Mouse (Mus musculus) kidney, embryonic 15.5 days (tissue): ENCODE measurements around the gene Tvp23a. TPM values are rescaled to one million over a fixed set of nuclear protein-coding genes. Genes with fewer than 3 reads are reported as not detected.

ENCODE experiments used
- ATAC-seq: fragments of 200-750 bp; cut with Nextera tagmentation; replicated peaks from 2 replicates; pipeline ENCODE4 v1.8.0; 2017; ENCODE audit warnings: moderate TSS enrichment; ENCODE audit not compliant: low FRiP score
- H3K27ac ChIP-seq: fragments of 300-500 bp; sonication (generic); 2 replicates; pipeline ENCODE4 v1.5.1; 2015; ENCODE audit warnings: mild to moderate bottlenecking, inconsistent platforms
- H3K27me3 ChIP-seq: fragments of 300-500 bp; sonication (generic); 2 replicates; pipeline ENCODE4 v1.6.1; 2015; ENCODE audit warnings: inconsistent platforms
- H3K36me3 ChIP-seq: fragments of 300-500 bp; sonication (generic); 2 replicates; pipeline ENCODE4 v1.6.1; 2015; ENCODE audit warnings: inconsistent platforms
- H3K4me1 ChIP-seq: fragments of 300-500 bp; sonication (generic); 2 replicates; pipeline ENCODE4 v1.6.1; 2015; ENCODE audit warnings: inconsistent platforms
- H3K4me2 ChIP-seq: fragments of 300-500 bp; sonication (generic); 2 replicates; pipeline ENCODE4 v1.6.1; 2015; ENCODE audit warnings: moderate library complexity, mild to moderate bottlenecking, inconsistent platforms
- H3K4me3 ChIP-seq: fragments of 300-500 bp; sonication (generic); replicated peaks from 2 replicates; pipeline ENCODE4 v1.5.1; 2015; ENCODE audit warnings: mild to moderate bottlenecking, inconsistent platforms
- H3K9ac ChIP-seq: fragments of 300-500 bp; sonication (generic); 2 replicates; pipeline ENCODE4 v1.6.1; 2015; ENCODE audit warnings: mild to moderate bottlenecking, inconsistent platforms
- H3K9me3 ChIP-seq: fragments of 300-500 bp; sonication (generic); replicated peaks from 2 replicates; pipeline ENCODE4 v1.6.1; 2016; ENCODE audit warnings: inconsistent platforms
- WGBS: fragments of 180-500 bp; shearing (Covaris S2); methylation state at CpG from one replicate; pipeline ENCODE4 v1.1.7; 2015; ENCODE audit warnings: mixed read lengths; 5-methylcytosine and 5-hydroxymethylcytosine counted together
- polyA plus RNA-seq: library from polyadenylated mRNA; unstranded; fragments of >200 nt; fragmentation: Nextera tagmentation; extraction: Ambion mirVana; gene quantifications from 2 replicates; pipeline ENCODE4 v1.2.1, GENCODE M21; 2015

The Tvp23a gene
- polyA plus RNA-seq, 1 experiment from 2014 or later: 15.8 TPM

DNA sequence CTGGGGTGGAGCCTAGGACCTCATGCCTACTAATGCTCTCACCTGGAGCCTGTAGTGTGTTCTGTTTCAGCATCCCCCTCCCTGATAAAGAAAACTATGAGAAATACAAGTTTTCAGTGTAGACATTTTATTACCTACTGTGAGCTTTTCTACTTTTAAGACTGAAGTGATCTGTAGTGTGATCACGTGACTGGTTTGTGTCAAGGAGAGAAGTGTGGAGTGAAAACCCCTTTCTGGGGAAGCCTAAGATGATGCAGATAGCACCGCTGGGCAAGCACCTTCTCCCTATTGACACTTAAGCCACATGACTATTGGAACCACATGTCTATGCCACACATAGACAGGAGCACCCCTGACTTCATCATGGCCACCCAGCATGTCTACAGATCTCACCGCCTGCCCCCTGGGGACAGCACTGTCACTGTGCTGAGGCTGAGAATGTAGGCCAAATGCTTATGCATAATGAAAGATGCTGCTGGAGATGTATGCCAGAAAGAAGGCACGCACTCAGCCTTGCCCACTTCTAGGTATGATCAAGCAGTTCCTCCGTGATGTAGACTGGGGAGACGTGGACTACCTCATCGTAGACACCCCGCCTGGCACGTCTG lies 26.6 kb downstream of the Tvp23a start:
- H3K4me2 ChIP-seq: no peak overlapping the region
- 0 out of 2 replicates have a peak, but pooled peaks cover 3% of the 10 kb centered on the region for H3K9me3 ChIP-seq
- H3K27me3 ChIP-seq: no peaks in the 10 kb centered on the region
- no peak for ATAC-seq
- WGBS: 95% methylated on average over 9 of the region's 9 CpGs
- no peak overlapping the region for H3K27ac ChIP-seq
- H3K36me3 ChIP-seq: peaks cover 99% of the 10 kb centered on the region
- H3K4me1 ChIP-seq: no peaks in the 10 kb centered on the region
- no peak overlapping the region for H3K4me3 ChIP-seq
- no peak overlapping the region for H3K9ac ChIP-seq

DNA sequence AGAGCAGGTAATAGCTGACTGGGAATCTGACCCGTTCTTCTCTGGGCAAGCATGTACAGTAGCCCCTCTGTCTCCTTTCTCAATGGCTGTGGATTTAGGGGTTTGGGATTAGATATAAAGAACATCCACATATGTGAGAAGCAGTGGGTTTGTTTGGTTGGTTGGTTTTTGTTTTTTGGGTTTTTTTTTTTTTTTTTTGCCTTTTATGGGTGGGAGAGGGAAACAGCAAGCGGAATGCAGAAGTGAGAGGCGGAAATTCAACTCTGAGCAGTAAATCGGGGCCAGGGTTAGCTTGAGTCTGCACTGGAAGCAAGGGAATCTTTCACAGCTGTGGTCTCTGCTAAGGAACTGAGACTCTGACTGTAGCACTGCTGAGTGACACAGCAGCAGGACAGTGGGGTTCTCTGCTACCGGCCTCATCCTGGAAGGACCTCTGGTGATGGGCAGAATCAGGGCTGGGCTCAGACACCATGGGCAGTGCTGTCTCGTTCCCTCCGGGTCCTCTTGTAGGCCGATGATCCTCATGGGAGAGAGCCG lies 29.4 kb downstream of the Tvp23a start:
- Histone ChIP-seq H3K4me2 (no peak overlapping the region), H3K27me3 (no peaks in the 10 kb centered on the region), H3K36me3 (peaks cover 97% of the 10 kb centered on the region), H3K27ac (no peak overlapping the region), H3K4me3 (no peak overlapping the region), H3K9ac (no peak overlapping the region), H3K4me1 (peaks cover 3% of the 10 kb centered on the region), H3K9me3 (0 out of 2 replicates have a peak, but pooled peaks cover 3% of the 10 kb centered on the region)
- WGBS: 92% methylated on average over 9 of the region's 9 CpGs
- no peak for ATAC-seq

DNA sequence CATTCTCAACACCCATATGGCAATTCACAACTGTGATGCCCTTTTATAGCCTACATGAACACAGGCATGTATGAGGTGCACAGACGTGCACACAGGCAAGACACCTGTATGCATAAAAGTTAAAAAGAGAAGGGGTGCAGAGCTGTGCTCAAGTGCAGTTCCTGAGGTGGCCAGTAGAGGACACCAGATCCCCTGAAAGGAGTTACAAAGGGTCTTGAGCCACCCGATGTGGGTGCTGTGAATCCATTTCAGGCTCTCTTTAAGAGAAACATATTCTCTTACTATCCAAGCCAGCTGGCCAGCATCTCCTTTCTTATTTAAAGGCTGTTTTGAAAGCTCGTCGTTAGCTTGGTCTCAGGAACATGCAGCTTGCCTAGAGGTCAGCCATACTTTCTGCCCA lies 30.3 kb downstream of the Tvp23a start:
- Histone ChIP-seq H3K36me3 (peaks cover 88% of the 10 kb centered on the region), H3K4me1 (peaks cover 10% of the 10 kb centered on the region)

GRCm38 (mm10) chr16:10415976-10416375 lies 31.2 kb downstream of the Tvp23a start:
- H3K27ac ChIP-seq: no peak overlapping the region
- H3K4me3 ChIP-seq: no peak overlapping the region
- H3K4me1 ChIP-seq: peaks cover 17% of the 10 kb centered on the region
- ATAC-seq: no peak
- H3K36me3 ChIP-seq: peaks cover 79% of the 10 kb centered on the region
- H3K9ac ChIP-seq: no peak overlapping the region
- no peak overlapping the region for H3K4me2 ChIP-seq
- 0 out of 2 replicates have a peak, but pooled peaks cover 3% of the 10 kb centered on the region for H3K9me3 ChIP-seq
- no peaks in the 10 kb centered on the region for H3K27me3 ChIP-seq
- WGBS: 81% methylated on average over 6 of the region's 6 CpGs

More for the DNA sequence above, 30.3 kb downstream of the Tvp23a start:
- Histone ChIP-seq H3K9me3 (0 out of 2 replicates have a peak, but pooled peaks cover 3% of the 10 kb centered on the region), H3K27ac (no peak overlapping the region), H3K27me3 (no peaks in the 10 kb centered on the region), H3K4me3 (no peak overlapping the region), H3K4me2 (no peak overlapping the region), H3K9ac (no peak overlapping the region)
- no peak for ATAC-seq
- WGBS: 96% methylated on average over 4 of the region's 4 CpGs

- Histone ChIP-seq H3K36me3 (peaks cover 40% of the 10 kb centered on the region), H3K4me3 (peak within 1 kb of the TSS; percentile 91), H3K4me1 (peaks cover 18% of the 10 kb centered on the region), H3K4me2 (peak within 1 kb of the TSS; percentile 76), H3K27ac (peak within 1 kb of the TSS; percentile 98), H3K9me3 (0 out of 2 replicates have a peak, but pooled peaks cover 3% of the 10 kb centered on the region), H3K27me3 (no peaks in the 10 kb centered on the region), H3K9ac (peak within 1 kb of the TSS; percentile 81)
- WGBS: 4% methylated on average over 56 of the region's 56 CpGs
- peak; percentile 97 for ATAC-seq
These were observed 35.1 kb downstream of the Tvp23a start, which contains the start of gene Nubp1 for GRCm38 (mm10) chr16:10411764-10412746. Gene Nubp1, plus strand, starts transcription at chr16:10411948.

DNA sequence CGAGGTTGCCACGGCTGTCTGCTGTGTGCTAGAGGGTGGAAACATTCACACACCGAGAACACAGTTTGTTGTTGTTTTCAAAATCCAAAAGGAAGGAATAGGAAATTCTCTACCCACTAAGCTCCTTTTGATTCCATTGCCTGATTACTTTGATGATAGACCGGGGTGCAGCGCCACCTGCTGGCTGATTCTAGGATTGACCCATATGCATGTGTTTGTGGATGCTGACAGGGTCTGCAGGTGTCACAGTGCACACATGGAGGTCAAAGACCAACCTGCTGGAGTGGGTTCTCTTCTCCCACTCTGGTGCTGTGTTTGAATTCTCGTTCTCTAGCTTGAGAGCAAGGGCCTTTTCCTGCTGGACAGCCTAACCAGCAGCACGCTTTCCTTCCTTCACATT lies 48.0 kb downstream of the Tvp23a start:
- 37% methylated on average over 7 of the region's 7 CpGs for WGBS
- no peak for ATAC-seq
- peaks cover 7% of the 10 kb centered on the region; the same call in 1 of the 2 replicates for H3K27me3 ChIP-seq

DNA sequence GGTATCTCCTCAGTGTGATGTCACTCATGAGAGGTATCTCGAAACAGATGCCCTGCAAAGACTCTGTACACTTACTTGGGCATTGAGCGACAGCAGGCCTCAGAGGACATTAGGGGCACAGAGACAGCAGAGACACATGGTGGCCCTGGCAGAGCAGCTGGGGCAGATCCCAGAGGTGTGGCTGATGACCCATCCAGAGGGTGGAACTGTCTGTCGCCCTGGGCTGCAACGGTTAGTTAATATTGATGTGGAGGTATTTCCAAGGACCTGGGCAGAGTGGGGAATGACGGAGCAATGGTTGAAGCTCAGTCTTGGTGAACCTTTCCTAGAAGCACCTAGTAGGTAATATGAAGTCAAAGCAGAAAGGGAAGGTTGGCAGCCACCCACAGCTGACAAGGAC lies 48.4 kb downstream of the Tvp23a start:
- peaks cover 9% of the 10 kb centered on the region for H3K4me1 ChIP-seq
- no peak overlapping the region for H3K9ac ChIP-seq
- peaks cover 7% of the 10 kb centered on the region; the same call in 1 of the 2 replicates for H3K27me3 ChIP-seq
- no peak overlapping the region for H3K27ac ChIP-seq
- no peak overlapping the region for H3K4me2 ChIP-seq
- WGBS: 60% methylated on average over 5 of the region's 5 CpGs
- H3K4me3 ChIP-seq: no peak overlapping the region
- H3K9me3 ChIP-seq: no peaks in the 10 kb centered on the region
- no peaks in the 10 kb centered on the region for H3K36me3 ChIP-seq
- no peak for ATAC-seq

More for the DNA sequence above, 48.0 kb downstream of the Tvp23a start:
- H3K27ac ChIP-seq: no peak overlapping the region
- no peak overlapping the region for H3K4me3 ChIP-seq
- H3K4me1 ChIP-seq: peaks cover 9% of the 10 kb centered on the region
- no peak overlapping the region for H3K4me2 ChIP-seq
- H3K9ac ChIP-seq: no peak overlapping the region
- H3K36me3 ChIP-seq: no peaks in the 10 kb centered on the region
- H3K9me3 ChIP-seq: no peaks in the 10 kb centered on the region

DNA sequence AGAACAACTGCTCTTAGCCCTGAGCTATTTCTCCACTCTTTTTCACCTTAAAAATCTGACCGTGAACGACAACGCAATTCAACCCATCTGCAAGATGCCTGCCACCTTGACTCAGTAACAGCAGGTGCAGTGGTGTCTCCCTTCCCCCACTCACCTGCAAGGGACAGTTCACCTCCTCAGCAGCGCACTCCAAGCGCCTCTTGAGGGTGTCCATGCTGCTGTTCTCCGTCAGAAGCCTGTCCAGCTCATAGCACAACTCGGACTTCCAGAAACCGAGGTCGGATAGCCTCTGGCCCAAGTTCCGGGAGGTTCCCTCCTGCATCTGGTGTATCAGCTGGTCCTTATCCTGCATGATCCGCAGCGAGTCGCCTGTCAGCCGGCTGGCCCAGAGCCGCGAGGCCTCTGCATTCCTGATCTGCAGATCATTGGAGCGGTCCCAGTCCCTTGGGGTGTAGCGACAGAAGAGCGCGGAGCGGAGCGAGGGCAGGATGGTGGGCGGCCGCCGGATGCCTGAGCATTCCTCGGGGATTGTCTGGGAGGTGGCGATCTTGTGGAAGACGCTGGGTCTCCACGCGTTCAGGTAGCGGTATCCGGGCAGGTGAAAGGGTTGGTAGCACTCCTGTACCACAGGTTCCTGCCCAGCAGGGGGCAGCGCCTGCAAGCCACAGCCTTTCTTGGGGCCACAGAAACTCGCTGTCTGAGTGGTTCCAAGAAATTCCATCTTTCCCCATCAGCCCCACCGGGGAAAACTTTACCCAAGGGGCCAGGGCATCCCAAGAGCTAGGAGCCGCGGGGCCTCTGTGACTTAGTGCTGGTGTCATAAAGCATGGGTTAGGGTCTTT lies 52.2 kb downstream of the Tvp23a start, which contains the start of gene Tekt5:
Tekt5 (minus strand) TSS at position 792 of the 842 bp plus-strand sequence.
- WGBS: 6% methylated on average over 37 of the region's 37 CpGs

DNA sequence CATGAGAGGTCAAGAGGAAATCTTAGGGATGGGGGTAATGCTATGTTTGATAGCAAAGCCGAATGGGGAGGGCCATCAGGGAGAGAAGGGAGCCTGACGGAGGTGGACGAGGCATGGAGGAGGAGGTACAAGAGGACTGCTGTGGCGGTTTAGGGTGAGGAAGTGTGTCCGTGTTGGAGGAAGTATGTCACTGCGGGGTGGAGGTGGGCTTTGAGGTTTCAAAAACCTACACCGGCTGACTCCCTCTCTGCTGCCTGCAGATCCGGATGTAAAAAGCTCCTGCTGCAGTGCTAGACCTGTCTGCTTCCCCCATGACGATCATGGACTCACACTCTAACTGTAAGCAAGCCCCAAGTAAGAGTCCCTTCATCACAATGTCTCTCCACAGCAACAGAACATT lies 54.6 kb downstream of the Tvp23a start:
- Histone ChIP-seq H3K4me3 (no peak overlapping the region), H3K4me2 (no peak overlapping the region), H3K9ac (no peak overlapping the region), H3K4me1 (peaks cover 16% of the 10 kb centered on the region), H3K27ac (no peak overlapping the region), H3K9me3 (no peaks in the 10 kb centered on the region), H3K27me3 (peaks cover 7% of the 10 kb centered on the region; the same call in 1 of the 2 replicates), H3K36me3 (no peaks in the 10 kb centered on the region)
- WGBS: 88% methylated on average over 9 of the region's 9 CpGs
- no peak for ATAC-seq

More for the DNA sequence above, 52.2 kb downstream of the Tvp23a start, which contains the start of gene Tekt5:
- Histone ChIP-seq H3K27ac (no peak within 1 kb of the TSS), H3K4me1 (peaks cover 16% of the 10 kb centered on the region), H3K9ac (no peak within 1 kb of the TSS), H3K27me3 (peaks cover 7% of the 10 kb centered on the region; the same call in 1 of the 2 replicates), H3K4me2 (peak within 1 kb of the TSS; percentile 64), H3K36me3 (no peaks in the 10 kb centered on the region), H3K4me3 (peak within 1 kb of the TSS; percentile 36), H3K9me3 (no peaks in the 10 kb centered on the region)
- peak; percentile 91 for ATAC-seq

DNA sequence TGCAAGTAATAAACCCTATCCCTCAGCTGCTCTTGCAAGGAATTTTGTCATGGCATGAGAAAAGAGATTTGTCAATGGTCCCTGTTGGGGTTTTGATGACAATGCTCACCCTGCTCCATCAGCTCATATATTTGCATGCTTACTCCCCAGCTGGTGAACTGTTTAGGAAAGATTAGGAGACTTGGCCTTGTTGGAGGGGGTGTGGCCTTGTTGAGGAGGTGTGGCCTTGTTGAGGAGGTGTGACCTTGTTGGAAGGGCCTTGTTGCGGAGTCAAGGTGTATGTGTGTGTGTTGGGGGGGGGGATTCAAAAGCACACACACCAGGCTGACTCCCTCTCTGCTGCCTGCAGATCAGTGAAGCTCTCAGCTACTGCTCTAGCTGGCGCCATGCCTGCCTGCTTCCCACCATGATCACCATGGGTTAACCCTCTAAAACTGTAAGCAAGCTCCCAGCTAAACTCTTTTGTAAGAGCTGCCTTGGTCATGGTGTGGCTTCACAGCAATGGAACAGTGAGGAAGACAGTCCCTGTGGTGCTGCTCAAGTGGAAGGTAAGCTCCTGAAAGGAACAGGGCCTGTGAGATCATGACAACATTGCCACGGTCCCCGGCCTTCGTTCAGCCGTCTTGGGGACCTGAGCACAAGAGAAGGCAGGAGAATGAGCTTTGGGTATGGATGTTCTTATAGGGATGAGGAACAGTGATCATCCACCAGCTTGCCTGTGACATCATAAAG lies 58.4 kb downstream of the Tvp23a start:
- H3K27ac ChIP-seq: no peak overlapping the region
- H3K9me3 ChIP-seq: no peaks in the 10 kb centered on the region
- H3K27me3 ChIP-seq: no peaks in the 10 kb centered on the region
- H3K4me1 ChIP-seq: peaks cover 13% of the 10 kb centered on the region
- no peaks in the 10 kb centered on the region for H3K36me3 ChIP-seq
- H3K9ac ChIP-seq: no peak overlapping the region
- 91% methylated on average over 6 of the region's 6 CpGs for WGBS
- H3K4me2 ChIP-seq: no peak overlapping the region
- H3K4me3 ChIP-seq: no peak overlapping the region
- ATAC-seq: no peak
